Mouse (Mus musculus): ENCODE data around the gene Mthfsd.

Gene Mthfsd

DNA sequence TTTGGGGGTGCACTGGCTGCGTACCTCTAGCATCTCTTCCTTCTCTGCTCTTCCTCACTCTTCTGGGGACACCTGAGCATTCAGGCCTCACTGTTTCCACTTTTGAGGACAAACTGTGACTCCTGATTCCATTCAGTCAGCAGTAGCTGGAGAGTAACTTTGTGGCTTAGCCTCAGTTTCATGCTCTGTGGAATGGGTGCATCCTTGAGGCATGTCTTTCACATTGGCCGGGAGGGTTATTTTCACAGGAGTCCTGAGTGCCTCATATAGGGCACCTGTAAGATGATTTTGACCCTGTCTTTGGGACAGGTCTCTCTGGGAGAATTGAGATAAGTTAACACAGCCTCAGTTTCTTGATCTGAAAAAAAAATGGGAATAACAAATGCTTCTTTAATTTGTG is 14.9 kb upstream of the Mthfsd start:
- in situ Hi-C loops (cut with MboI; ENCODE audit: low sequenced_read_pairs), result loop anchor here (10.0 to 25.0 kb wide), 2 partner anchors 264 to 392 kb away; no protein-coding TSS in a partner anchor

- in situ Hi-C loops (cut with MboI; ENCODE audit: low sequenced_read_pairs), result loop anchor here (10.0 to 25.0 kb wide), 2 partner anchors 265 to 392 kb away; no protein-coding TSS in a partner anchor
Observed at GRCm38 (mm10) chr8:121122368-121122767, 14.2 kb upstream of the Mthfsd start.

DNA sequence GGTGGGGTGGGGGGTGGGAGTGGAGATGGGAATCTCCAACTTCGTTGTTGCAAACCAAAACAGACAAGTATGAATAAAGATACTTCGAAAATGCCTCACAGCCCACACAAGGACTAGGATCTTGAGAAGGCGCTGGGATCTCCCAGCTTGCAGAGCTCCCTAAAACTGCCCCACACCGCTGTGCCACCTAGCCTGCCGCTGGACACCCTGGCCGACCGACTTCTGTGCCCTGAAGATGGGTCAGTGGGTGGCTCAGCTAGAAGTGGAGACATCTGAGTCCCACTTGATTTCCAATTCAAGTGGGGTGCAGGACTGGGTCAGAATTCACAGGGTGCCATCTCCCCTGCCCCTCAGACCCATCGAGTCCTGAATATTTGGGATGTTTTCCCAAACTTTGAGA is 13.5 kb upstream of the Mthfsd start:
- in situ Hi-C loops (cut with MboI; ENCODE audit: low sequenced_read_pairs), result loop anchor here (10.0 to 25.0 kb wide), 2 partner anchors 266 to 393 kb away; no protein-coding TSS in a partner anchor

DNA sequence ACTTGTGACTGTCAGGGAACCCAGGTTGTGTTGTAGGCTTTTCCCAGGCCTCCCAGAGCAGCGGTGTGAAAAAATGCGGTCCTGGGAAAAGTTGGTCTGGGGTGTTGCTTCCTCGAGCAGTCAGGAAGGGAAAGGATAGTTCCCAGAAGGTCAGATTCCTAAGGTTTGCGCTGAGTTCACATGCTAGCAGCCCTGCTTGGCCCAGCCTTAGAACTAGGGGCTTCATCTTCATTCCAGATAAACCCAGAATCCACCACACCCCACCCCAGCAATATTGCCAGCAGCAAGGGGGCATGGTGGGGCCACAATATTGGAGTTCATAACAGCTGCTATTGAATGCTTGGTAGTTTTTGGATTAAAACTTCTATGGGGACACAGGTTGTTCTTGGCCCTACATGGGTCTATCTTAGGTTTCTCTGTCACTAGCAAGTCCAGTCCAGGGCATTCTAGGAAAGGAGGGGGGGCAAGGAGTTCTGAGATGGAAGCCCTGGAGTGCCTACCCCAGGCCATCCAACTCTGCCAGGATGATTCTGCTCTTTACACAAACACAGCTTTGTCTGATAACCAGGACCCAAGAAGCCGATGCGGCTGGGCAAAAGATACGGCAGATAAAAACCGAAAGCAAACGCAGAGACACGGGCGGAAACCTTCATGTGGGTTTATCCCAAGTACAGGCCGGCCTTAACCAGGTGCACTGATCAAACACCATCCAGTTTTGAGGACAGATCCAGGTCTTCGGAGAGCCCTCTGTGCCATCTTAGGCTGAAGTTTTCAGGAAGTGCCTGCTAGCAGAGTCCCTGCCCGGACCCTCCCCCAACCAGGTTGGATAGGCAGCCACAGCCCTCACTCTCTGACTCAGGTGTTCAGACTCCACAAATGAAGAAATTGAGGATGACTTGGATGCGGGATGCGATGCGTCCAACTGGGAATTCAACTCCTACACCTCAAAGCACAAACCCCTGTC is 12.5 kb upstream of the Mthfsd start:
- in situ Hi-C loops (cut with MboI; ENCODE audit: low sequenced_read_pairs), result loop anchor here (10.0 to 25.0 kb wide), 2 partner anchors 267 to 394 kb away; no protein-coding TSS in a partner anchor

DNA sequence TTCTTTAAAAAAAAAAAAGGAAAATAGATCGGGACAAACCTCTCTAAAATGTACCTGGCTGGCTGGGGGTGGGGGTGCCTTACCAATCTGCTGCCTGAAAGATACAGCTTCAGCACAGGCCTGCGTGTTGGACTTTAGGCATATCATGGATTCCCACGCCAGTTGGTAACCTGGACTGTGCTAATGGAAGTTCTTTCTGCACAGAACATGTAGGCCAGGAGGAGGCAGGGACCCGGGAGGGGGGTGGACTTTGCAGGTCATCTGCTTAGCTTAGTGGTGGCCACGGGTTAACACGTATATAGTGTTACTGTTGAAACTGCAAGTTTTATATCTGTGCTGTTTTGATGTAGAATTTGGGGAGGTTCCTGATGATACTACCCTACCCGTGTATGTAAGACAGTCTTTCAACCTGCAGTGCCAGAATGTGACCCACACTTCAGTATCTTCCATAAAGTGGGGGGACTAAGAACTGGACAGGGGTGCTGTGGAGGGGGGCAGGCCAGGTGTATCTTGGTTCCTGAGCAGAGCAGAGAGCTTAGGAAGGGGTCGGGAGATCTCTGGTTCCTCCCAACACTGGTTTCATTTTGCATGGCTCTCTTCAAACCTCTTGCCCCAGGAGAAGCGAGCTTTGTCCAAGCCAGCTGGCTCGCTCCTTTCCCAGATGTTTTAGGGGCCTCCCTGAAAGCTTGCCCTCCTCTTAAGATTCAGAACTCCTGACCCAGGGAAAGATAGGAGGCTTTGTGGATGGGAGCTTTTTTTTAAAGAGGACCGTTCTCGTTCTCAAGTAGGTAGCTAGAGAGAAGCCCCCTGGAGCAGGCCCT is 11.7 kb upstream of the Mthfsd start:
- in situ Hi-C loops (cut with MboI; ENCODE audit: low sequenced_read_pairs), result loop anchor here (10.0 to 25.0 kb wide), 2 partner anchors 267 to 395 kb away; no protein-coding TSS in a partner anchor

- in situ Hi-C loops (cut with MboI; ENCODE audit: low sequenced_read_pairs), result loop anchor here (25.0 kb wide), 1 partner anchor 268 kb away; no protein-coding TSS in a partner anchor
Observed at GRCm38 (mm10) chr8:121118634-121119420, 10.6 kb upstream of the Mthfsd start.

DNA sequence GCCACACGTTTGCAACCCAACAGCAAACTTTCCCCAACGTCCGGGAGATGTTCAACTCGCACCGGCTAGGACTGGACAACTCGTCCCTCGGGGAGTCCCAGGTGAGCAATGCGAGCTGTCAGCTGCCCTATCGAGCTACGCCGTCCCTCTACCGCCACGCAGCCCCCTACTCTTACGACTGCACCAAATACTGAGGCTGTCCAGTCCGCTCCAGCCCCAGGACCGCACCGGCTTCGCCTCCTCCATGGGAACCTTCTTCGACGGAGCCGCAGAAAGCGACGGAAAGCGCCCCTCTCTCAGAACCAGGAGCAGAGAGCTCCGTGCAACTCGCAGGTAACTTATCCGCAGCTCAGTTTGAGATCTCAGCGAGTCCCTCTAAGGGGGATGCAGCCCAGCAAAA is 9.7 kb upstream of the Mthfsd start:
- in situ Hi-C loops (cut with MboI; ENCODE audit: low sequenced_read_pairs), result loop anchor here (25.0 kb wide), 1 partner anchor 269 kb away; no protein-coding TSS in a partner anchor

- in situ Hi-C loops (cut with MboI; ENCODE audit: low sequenced_read_pairs), result loop anchor here (25.0 kb wide), 1 partner anchor 270 kb away; no protein-coding TSS in a partner anchor
Observed at GRCm38 (mm10) chr8:121117186-121117651, 9.0 kb upstream of the Mthfsd start.

GRCm38 (mm10) chr8:121116591-121117185 is 8.5 kb upstream of the Mthfsd start:
- in situ Hi-C loops (cut with MboI; ENCODE audit: low sequenced_read_pairs), result loop anchor here (25.0 kb wide), 1 partner anchor 271 kb away; no protein-coding TSS in a partner anchor

- in situ Hi-C loops (cut with MboI; ENCODE audit: low sequenced_read_pairs), result loop anchor here (25.0 kb wide), 1 partner anchor 271 kb away; no protein-coding TSS in a partner anchor
Observed at GRCm38 (mm10) chr8:121115948-121116347, 7.8 kb upstream of the Mthfsd start, which contains the start of gene Foxc2. Foxc2 (plus strand) TSS chr8:121116171.

- in situ Hi-C loops (cut with MboI; ENCODE audit: low sequenced_read_pairs), result loop anchor here (25.0 kb wide), 1 partner anchor 272 kb away; no protein-coding TSS in a partner anchor
Observed at GRCm38 (mm10) chr8:121115136-121115535, 6.9 kb upstream of the Mthfsd start.

- in situ Hi-C loops (cut with MboI; ENCODE audit: low sequenced_read_pairs), result loop anchor here (25.0 kb wide), 1 partner anchor 274 kb away; no protein-coding TSS in a partner anchor
Observed at GRCm38 (mm10) chr8:121113261-121113660, 5.1 kb upstream of the Mthfsd start.

DNA sequence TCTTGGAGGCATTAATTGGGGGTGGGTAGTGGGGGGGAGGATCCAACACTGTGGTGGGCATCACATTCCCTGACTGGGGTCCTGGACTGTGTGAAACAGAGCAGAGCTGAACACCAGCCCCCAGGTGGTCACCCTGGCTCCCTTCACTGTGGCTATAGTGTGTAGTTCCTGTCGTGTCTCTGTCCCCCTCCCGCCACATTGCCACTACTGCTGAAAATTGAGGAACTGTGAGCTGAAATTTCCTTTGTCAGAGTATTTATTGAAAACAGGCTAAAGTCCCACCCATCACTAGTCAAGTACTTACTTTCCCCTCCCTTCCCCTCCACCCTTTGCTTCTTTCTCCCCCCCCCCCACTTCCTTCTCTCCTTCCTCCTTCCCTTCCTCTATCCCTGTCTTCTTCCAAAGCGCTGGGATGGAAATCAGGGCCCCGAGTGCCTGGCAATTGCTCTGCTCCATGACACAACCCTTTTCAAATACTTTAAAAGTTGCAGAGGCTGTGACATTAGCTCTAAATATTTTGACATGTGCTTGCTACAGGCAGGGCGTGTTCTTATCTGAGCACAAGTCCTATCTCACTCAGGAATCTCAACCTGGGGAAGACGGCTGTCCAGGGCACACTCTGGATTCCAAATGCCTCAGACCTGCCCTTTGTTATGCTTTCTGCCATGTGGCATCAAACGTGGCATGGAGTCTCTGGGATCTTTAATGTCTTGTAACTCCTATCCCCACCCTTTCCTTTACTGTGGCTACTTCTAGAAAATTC is 3.1 kb upstream of the Mthfsd start:
- in situ Hi-C loops (cut with MboI; ENCODE audit: low sequenced_read_pairs), result loop anchor here (25.0 kb wide), 1 partner anchor 276 kb away; no protein-coding TSS in a partner anchor

- in situ Hi-C loops (cut with MboI; ENCODE audit: low sequenced_read_pairs), result loop anchor here (25.0 kb wide), 1 partner anchor 279 kb away; no protein-coding TSS in a partner anchor
Observed at GRCm38 (mm10) chr8:121108657-121109056, 465 bp upstream of the Mthfsd start.

- in situ Hi-C loops (cut with MboI; ENCODE audit: low sequenced_read_pairs), result loop anchor here (25.0 kb wide), 1 partner anchor 283 kb away; no protein-coding TSS in a partner anchor
Observed at GRCm38 (mm10) chr8:121104049-121104818, 4.0 kb downstream of the Mthfsd start.

GRCm38 (mm10) chr8:121093496-121093895 is 14.7 kb downstream of the Mthfsd start:
- in situ Hi-C loops (cut with MboI; ENCODE audit: low sequenced_read_pairs), result loop anchor here (5.0 kb wide), 1 partner anchor 276 kb away; no protein-coding TSS in a partner anchor

- in situ Hi-C loops (cut with MboI; ENCODE audit: low sequenced_read_pairs), result loop anchor here (5.0 kb wide), 1 partner anchor 275 kb away; no protein-coding TSS in a partner anchor
Observed at GRCm38 (mm10) chr8:121092627-121093026, 15.6 kb downstream of the Mthfsd start.

All from CH12F3 (cell line).